Mouse (Mus musculus): ENCODE data around the gene B3gnt7. TPM values are rescaled to one million over a fixed set of nuclear protein-coding genes. Genes with fewer than 3 reads are reported as not detected.
A peak's percentile ranks its signal among the peaks of the same experiment; 100 is the strongest.

The B3gnt7 gene
- total RNA-seq, 2 experiments from 2014 or later, result not detected

DNA sequence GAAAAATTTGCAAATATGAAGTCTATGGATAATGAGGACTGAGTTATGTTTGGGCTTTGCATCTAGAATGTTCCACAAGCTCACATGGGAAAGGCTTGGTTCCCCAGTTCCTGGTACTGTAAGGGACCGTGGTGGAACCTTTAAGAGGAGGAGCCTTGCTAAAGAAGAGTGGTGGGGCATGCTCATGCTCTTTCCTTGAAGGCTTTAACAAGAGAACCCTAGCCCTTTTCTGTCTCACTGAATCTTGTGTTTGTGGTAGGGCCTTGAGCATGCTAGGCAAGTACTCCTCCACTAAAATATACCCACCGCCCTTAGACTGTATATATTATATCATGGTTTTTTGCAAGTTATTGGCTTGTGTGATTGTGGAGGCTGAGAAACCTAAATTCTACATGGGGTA lies 39.7 kb downstream of the B3gnt7 start:
- DNase-seq, result no peak
- TF ChIP-seq CTCF (IDR thresholded peaks at IDR 0.05), result no peak
- Histone ChIP-seq H3K4me3 (no peak overlapping the region), H3K27ac (no peak overlapping the region)
- intact Hi-C loops (cut with DNase I), result no loop called here

DNA sequence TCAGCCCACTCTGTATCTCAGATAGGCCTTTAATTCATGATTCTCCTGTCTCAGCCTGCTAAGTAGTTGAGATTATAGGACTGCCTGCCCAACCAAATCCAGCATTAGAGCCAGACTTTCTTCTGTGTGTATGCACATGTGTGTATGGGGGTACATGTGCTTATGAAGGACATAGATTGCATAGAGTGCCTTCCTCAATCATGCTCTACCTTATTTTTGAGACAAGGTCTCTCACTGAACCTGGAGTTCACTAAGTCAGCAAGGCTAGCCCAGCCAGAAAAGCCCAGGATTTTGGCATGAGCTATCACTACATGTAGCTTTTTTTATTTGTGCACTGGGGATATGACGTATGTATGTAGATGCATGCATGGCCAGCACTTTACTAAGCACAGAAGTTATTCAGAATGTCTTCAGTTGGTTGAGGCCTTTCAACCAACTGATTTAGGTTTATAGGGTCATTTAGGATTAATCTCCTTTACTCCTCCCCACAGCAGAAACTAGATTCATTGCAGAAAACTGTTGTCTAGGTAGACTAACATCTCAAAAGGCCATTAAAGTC lies 40.5 kb downstream of the B3gnt7 start:
- intact Hi-C loops (cut with DNase I), result no loop called here

GRCm38 (mm10) chr1:86343969-86344861 lies 41.6 kb downstream of the B3gnt7 start:
- H3K27ac ChIP-seq, result no peak overlapping the region
- intact Hi-C loops (cut with DNase I), result no loop called here
- DNase-seq, result no peak
- no peak overlapping the region for H3K4me3 ChIP-seq
- TF ChIP-seq CTCF (IDR thresholded peaks at IDR 0.05), result no peak

More for the DNA sequence above, 40.5 kb downstream of the B3gnt7 start:
- Histone ChIP-seq H3K27ac (no peak overlapping the region), H3K4me3 (no peak overlapping the region)
- no peak for TF ChIP-seq CTCF (IDR thresholded peaks at IDR 0.05)
- DNase-seq, result no peak

DNA sequence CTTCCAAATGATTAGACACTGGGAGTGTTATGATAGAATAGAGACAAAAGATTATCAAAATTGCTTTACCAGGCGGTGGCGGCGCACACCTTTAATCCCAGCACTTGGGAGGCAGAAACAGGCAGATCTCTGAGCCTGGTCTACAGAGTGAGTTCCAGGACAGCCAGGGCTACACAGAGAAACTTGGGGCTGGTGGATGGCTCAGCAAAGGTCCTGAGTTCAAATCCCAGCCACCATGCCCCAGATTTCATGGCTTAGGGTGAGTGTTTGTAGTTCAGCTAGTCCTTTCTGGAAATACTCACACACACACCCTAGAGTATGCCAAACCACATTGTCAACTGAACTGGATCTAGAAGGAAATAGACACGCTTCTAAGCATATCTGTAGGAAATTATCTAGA lies 42.4 kb downstream of the B3gnt7 start:
- no peak overlapping the region for H3K4me3 ChIP-seq
- no peak overlapping the region for H3K27ac ChIP-seq
- TF ChIP-seq CTCF (IDR thresholded peaks at IDR 0.05), result no peak
- intact Hi-C loops (cut with DNase I), result no loop called here
- no peak for DNase-seq

DNA sequence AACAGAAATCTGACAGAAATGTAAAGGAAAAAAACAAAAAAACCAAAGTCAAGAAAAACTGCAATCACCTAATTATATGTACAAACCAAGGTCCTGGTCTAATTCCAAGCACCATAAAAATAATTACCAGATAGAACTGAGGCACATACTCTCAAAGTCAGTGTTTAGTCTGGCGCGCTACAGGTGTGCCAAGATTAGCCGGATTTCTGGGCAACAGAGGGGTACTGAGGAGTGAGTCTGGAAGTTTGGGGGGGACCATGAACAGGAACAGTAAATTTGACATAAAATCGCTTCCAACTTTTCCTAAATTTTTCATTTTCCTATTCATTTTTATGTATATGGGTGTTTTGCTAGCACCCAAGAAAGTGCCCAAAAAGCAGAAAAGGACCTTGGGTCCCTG lies 43.3 kb downstream of the B3gnt7 start:
- Histone ChIP-seq H3K27ac (no peak overlapping the region), H3K4me3 (no peak overlapping the region)
- intact Hi-C loops (cut with DNase I), result no loop called here
- DNase-seq, result no peak
- no peak for TF ChIP-seq CTCF (IDR thresholded peaks at IDR 0.05)

DNA sequence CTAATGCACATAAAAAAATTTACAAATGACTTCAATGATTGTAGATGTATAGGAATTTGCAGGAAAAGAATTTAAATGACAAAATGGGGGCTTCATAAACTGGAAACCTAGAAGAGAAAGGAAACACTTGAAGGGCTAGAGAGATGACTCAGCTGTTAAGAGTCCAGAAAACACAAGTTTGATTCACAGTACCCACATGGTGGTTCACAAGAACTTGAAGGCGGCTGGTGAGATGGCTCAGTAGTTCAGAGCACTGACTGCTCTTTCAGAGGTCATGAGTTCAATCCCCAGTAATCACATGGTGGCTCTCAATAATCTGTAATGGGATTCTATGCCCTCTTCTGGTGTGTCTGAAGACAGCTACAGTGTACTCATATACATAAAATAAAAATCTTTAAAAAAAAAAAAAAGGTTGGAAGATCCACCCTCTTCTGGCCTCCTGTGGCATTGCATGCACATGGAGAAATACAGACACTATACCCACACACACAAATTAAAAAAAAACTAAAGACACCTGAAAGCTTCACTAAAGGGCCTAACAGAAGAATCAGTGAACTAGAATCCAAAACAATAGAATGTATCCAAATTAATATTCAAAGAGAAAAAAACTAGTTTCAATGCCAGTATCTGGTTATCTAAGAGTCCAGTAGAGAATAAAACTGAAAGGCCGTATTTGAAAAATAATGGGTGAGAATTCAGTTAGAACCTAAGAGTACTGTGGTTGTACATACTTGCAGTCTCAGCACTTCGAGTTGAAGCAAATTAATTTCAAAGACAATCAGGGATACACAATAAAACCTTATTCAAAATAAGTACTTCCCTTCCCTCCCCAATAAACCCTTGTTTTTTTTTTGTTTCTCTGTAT lies 44.5 kb downstream of the B3gnt7 start:
- TF ChIP-seq CTCF (IDR thresholded peaks at IDR 0.05), result peak; percentile 25; the same call in 1 of the 2 replicates
- intact Hi-C loops (cut with DNase I), result no loop called here
- no peak for DNase-seq
- no peak overlapping the region for H3K27ac ChIP-seq
- no peak overlapping the region for H3K4me3 ChIP-seq

- TF ChIP-seq CTCF (IDR thresholded peaks at IDR 0.05), result no peak
- Histone ChIP-seq H3K4me3 (no peak overlapping the region), H3K27ac (no peak overlapping the region)
- intact Hi-C loops (cut with DNase I), result no loop called here
- DNase-seq, result no peak
These were observed 45.0 kb downstream of the B3gnt7 start for GRCm38 (mm10) chr1:86347716-86348045.

DNA sequence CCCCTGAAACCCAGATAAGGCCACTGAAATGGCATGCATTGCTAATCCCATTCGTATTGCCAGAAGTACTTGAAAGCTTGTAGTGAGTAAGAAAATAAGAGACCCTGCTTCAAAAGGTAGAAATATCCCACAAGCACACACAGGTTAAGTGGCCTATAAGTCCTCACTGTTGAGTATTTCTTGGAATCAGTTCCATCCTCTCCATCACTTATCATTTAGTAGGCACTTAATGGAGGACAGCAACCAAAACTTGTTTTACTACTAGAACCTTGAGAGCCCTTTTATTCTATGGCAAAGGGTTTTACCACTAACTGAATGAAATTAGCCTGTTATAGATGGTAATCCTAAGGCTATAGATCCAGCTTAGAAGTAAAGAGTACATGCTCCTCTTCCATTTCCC lies 45.5 kb downstream of the B3gnt7 start:
- no peak for TF ChIP-seq CTCF (IDR thresholded peaks at IDR 0.05)
- H3K4me3 ChIP-seq, result no peak overlapping the region
- H3K27ac ChIP-seq, result no peak overlapping the region
- intact Hi-C loops (cut with DNase I), result no loop called here
- DNase-seq, result no peak

DNA sequence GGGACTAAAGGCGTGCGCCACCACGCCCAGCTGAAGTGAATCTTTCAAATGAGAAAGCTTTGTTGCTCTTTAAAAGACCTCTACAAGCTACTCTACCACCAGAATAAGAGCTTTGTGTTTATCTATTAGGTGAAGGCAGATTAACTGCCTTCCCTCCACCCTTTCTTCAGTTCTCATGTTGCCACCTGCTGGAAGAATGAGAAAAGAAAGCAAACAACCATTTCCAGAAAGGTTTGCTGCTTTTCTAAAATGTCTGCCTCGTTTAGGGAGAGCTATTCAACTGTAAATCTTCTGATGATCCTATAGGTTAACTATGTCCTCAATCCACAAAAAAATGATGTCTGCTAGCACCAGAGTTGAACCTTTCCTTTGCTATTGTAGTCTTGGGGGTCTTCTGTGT lies 46.2 kb downstream of the B3gnt7 start:
- no peak for DNase-seq
- Histone ChIP-seq H3K27ac (no peak overlapping the region), H3K4me3 (no peak overlapping the region)
- TF ChIP-seq CTCF (IDR thresholded peaks at IDR 0.05), result no peak
- intact Hi-C loops (cut with DNase I), result no loop called here

DNA sequence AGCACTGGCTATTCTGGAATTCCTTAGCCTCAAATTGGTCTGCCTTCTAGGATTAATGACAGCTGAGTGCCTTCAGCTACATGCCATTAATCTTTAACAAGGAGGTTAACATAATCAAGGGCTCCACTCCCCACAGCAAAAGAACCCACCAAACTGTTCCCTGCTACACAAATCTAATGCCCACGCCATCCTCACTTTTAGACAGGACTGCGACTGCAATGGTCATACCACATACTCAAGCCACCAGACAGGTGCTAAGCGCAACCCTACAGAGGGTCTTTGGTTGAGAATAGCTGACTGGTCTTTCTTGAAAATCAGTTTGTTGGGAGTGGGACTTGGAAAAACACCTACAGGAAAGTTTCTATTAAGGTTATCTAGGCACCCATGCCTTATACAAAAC lies 46.6 kb downstream of the B3gnt7 start:
- intact Hi-C loops (cut with DNase I), result no loop called here
- TF ChIP-seq CTCF (IDR thresholded peaks at IDR 0.05), result no peak
- no peak for DNase-seq
- no peak overlapping the region for H3K27ac ChIP-seq
- no peak overlapping the region for H3K4me3 ChIP-seq

DNA sequence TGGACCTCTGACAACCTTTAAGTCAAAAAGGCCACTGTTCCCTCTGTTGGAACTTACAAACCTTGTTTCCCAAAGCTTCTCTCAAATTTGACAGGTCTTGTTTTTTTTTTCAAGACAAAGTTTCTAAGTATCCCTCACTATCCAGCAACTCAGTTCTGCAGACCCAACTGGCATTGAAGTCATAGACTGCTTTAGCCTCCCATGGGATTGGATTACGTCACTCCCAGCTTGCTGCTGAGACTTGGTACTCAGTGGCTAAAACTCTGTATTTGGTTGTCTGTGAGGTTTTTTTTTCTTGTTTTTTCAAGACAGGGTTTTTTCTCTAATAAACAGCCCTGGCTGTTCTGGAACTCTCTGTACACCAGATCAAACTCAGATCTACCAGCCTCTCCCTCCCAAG lies 47.1 kb downstream of the B3gnt7 start:
- no peak for TF ChIP-seq CTCF (IDR thresholded peaks at IDR 0.05)
- H3K4me3 ChIP-seq, result no peak overlapping the region
- DNase-seq, result no peak
- intact Hi-C loops (cut with DNase I), result loop anchor here (10.0 kb wide), 1 partner anchor 275 kb away; no protein-coding TSS in a partner anchor
- H3K27ac ChIP-seq, result no peak overlapping the region

GRCm38 (mm10) chr1:86350576-86350975 lies 47.9 kb downstream of the B3gnt7 start:
- intact Hi-C loops (cut with DNase I), result loop anchor here (10.0 kb wide), 1 partner anchor 276 kb away; no protein-coding TSS in a partner anchor
- H3K27ac ChIP-seq, result no peak overlapping the region
- TF ChIP-seq CTCF (IDR thresholded peaks at IDR 0.05), result no peak
- H3K4me3 ChIP-seq, result no peak overlapping the region
- no peak for DNase-seq

DNA sequence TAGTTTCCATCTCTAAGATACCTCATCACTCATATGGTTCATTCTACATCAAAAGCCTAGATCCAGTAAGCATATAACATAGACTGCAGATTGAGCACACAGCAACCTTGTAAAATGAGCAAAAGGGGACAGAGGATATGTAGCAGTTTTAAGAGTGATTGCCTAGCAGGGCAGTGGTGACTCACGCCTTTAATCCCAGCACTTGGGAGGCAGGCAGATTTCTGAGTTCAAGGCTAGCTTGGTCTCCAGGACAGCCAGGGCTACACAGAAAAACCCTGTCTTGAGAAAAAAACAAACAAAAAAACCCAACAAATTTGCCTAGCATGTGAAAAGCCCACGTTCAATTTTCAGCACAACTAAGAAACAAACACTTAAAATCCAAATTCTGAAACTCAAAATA lies 51.6 kb downstream of the B3gnt7 start:
- no peak overlapping the region for H3K27ac ChIP-seq
- H3K4me3 ChIP-seq, result no peak overlapping the region
- DNase-seq, result no peak
- intact Hi-C loops (cut with DNase I), result loop anchor here (10.0 kb wide), 1 partner anchor 279 kb away; no protein-coding TSS in a partner anchor
- TF ChIP-seq CTCF (IDR thresholded peaks at IDR 0.05), result no peak

Small RNA genes within 50 kb of the gene (microRNA-seq; reads per million reads assigned to microRNA genes)
- gene mmu-mir-3535, result 26.7 reads per million, percentile 22 among the genes with 10 or more reads in this experiment

Other genes starting within 250 kb of the B3gnt7 start
- 100 to 1,000 TPM; 111 to 140 TPM for gene Psmd1, start 238.4 kb upstream of the B3gnt7 start, total RNA-seq (2021)
- gene Htr2b, start 190.9 kb upstream of the B3gnt7 start, total RNA-seq (2021), result not detected
- gene Gm21972, start 169.2 kb upstream of the B3gnt7 start, total RNA-seq (2021), result under 1 TPM in 1 of 2 experiments, not detected in 1; 0.97 TPM
- gene Armc9, start 148.1 kb upstream of the B3gnt7 start, total RNA-seq (2021), result 1 to 10 TPM; 2.0 to 2.1 TPM
- 100 to 1,000 TPM; 102 to 105 TPM for gene Ncl, start 56.6 kb downstream of the B3gnt7 start, total RNA-seq (2021)
- gene Nmur1, start 123.4 kb downstream of the B3gnt7 start, total RNA-seq (2021), result not detected
- not detected for gene Tex44, start 123.5 kb downstream of the B3gnt7 start, total RNA-seq (2021)
- gene Ptma, start 223.9 kb downstream of the B3gnt7 start, total RNA-seq (2021), result 100 to 1,000 TPM in 1 of 2 experiments, 10 to 100 TPM in 1; 58.5 to 108 TPM